Mouse (Mus musculus) urinary bladder, adult 2 months (tissue): ENCODE data around the gene Ugt1a9. TPM values are rescaled to one million over a fixed set of nuclear protein-coding genes. Genes with fewer than 3 reads are reported as not detected.
"Not testable (repeated sequence)": the region's sequence is repeated elsewhere in the genome, so short reads cannot be mapped to it uniquely, and the experiment has no call there.

Experiments used
- DNase-seq: peaks from one replicate; pipeline ENCODE4 v3.0.0; 2022; ENCODE audit warnings: low spot score
- polyA plus RNA-seq: library from polyadenylated mRNA; depleted of rRNA; stranded (reverse); fragments of >200 nt; gene quantifications from 2 replicates; pipeline ENCODE4 v1.2.3, GENCODE M21; 2012

Gene Ugt1a9
- polyA plus RNA-seq, 1 experiment = not detected

DNA sequence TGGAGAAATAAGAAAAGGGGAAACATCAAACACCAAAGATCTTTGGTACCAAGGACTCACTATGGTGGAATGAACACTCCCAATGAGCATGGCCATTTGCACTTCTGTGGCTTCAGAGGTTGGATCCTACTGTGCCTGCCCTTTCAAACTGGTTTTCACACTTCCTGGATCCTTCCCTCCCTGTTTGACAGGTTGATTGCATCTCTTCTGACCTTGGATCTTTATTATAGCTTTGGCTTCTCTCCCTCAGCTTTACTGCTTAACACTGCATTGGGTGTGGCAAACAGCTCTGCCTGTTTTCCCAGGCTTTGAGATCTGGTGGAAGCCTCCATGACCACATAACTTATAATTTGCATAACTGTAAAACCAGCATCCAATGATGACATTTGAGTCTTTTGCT, 149.7 kb downstream of the Ugt1a9 start:
- no peak for DNase-seq

DNA sequence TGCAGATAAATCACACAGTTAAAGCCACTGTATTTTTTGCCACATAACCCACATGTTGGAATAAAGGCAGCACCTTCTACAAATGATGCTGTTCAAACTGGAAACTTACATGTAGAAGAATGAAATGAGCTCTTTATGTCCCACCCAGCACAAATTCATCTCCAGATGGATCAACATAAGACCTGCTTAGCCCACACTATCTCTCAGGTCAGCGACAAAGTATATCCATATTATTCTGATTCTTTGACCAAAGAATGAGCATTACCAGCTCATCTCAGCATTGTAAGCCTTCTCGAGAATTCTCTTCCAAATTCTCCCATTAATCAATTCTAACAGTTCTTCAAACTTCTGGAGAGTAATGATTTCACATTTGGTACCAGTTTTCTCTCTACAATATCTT, 151.6 kb downstream of the Ugt1a9 start:
- DNase-seq = no peak

DNA sequence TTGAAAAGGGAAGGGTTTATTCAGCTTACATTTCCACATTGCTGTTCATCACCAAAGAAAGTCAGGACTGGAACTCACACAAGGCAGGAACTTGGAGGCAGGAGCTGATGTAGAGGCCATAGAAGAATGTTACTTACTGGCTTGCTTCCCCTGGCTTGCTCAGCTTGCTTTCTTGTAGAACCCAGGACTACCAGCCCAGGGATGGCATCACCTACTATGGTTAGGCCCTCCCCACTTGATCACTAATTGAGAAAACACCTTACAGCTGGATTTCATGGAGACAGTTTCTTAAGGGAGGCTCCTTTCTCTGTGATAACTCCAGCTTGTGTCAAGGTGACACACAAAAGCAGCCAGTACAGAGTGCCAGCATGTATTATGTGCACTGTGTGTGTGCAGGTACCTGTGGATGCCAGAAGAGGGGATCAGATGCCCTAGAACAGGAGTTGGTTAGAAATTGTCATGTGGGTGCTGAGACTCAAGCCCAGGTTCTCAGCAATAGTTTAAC, 152.5 kb downstream of the Ugt1a9 start:
- DNase-seq = not testable (repeated sequence)

DNA sequence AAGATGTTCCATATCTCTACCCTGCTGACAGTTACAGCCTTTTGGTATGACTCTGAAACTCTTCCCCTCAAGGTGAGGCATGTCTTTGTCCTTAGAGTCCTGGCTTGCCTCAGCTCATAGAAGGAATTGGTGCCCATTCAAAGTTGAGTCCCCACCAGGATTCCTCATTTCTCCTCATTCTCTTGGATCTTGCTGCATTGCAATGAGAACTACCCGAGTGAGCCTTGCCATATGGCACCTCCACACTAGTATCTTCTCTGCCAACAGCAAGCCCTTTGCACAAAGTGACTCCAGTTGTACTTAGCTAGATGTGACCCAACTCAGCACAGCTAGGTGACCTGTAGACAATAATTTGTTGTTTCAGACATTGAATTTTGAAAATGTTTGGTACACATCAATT, 153.0 kb downstream of the Ugt1a9 start:
- peak; percentile 31 for DNase-seq

GRCm38 (mm10) chr1:88224029-88224776, 153.6 kb downstream of the Ugt1a9 start:
- peak; percentile 48 for DNase-seq

DNA sequence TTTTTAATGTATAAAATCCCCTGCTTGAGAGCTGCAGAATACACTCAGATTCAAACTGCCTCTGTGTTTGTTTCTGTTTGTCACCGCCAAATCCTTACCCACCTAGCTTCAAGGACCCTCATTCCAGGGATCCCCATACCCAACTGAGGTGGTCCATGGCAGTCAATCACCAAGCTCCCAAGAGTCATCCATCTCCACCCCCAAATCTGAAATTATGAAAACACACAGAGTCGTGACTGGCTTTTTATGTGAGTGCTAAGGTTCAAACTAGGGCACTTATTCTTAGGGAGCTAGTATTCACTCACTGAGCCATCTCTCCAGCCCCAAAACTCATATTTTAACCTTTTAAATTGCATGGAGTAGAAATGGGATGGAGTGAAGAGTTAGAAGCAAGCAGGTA, 154.7 kb downstream of the Ugt1a9 start:
- DNase-seq = not testable (repeated sequence)

DNA sequence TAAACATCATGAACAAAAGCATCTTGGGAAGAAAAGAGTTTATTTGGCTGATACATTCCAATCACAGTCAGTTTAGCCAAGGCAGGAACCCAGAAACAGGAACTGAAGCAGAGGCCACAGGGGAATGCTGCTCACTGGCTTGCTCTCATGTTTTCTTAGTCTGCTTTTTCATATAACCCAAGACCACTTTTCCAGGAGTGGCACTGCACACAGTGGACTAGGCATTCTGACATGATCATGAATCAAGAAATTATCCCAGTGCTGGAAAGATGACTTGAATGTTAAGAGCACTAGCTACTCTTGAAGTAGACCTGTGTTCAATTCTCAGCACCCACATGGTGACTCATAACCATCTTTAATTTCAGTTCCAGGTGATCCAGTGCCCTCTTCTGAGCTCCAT, 155.1 kb downstream of the Ugt1a9 start:
- DNase-seq = no peak

DNA sequence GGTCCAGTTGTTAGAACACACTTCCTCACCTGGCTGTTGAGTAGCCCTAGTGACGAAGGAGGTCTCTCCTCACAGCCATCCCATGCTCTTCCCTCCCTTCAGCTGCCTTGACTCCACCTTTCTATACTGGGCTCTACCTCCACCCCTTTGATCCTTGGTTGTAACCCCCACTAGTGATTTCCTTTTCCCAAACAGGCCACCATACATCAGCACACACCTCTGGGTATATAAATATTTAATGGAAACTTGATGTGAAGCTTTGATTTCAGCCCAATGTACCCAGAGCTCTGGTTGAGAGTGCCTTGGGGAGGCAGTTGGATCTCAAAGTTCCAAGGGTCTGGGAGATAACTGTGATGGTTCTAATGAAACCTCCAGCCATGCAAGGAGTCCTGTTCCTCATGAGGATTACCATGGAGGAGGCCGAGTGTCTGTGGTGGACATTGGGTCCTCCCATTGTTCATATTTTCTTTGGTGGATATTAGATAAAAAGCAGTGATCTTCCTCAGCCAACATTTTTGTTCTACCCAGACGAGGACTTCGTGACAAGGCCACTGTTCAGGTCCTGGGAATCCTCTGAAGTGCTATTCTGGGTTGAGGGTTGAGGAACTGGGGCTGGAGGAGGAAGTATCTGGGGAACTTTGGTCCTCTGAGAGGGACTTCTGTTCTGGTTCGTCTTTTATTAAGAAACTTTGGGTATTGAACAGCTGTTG, 156.2 kb downstream of the Ugt1a9 start, which contains the start of gene Mroh2a:
Mroh2a (plus strand) TSS at position 317 of the 710 bp plus-strand sequence.
- DNase-seq = no peak

DNA sequence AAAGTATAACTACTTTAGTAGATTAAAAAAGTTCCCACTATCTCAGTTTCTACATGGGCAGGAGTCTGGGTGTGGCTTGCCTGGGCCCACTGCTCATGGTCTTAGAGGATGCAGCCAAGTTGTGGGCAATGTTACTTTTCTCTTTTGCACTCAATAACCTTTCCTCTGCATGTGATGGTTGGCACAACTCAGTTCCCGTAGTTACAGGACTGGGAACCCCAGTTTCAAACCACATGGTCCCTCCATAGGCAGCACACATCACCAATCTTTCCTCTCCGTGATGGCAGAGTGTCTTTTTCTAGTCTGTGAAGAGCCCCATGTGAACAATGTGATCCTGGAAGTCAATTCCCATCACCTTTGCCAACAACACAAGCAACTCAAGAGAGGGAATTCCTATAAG, 156.9 kb downstream of the Ugt1a9 start:
- DNase-seq = no peak

DNA sequence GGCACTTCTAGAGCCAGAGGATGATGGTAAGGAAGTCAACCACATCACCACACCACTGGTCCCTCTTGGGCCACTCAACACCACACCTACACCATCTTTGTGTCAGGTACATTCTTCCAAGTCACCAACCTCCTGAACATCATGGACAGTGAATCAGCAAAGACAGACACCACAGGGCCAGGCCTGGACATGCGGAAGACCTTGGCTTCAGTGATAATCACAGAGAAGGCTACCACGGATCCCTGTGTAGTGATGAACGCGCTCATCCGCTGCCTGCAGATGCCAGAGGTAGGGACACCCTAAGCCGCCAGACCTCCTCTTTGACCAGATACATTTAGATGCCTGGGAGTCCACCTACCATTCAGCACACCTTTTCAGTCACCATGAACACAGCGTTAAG, 157.5 kb downstream of the Ugt1a9 start:
- peak; percentile 41 for DNase-seq

- DNase-seq = no peak
Observed at GRCm38 (mm10) chr1:88229566-88229965, 159.0 kb downstream of the Ugt1a9 start.

GRCm38 (mm10) chr1:88229986-88230385, 159.4 kb downstream of the Ugt1a9 start:
- peak; percentile 32 for DNase-seq

DNA sequence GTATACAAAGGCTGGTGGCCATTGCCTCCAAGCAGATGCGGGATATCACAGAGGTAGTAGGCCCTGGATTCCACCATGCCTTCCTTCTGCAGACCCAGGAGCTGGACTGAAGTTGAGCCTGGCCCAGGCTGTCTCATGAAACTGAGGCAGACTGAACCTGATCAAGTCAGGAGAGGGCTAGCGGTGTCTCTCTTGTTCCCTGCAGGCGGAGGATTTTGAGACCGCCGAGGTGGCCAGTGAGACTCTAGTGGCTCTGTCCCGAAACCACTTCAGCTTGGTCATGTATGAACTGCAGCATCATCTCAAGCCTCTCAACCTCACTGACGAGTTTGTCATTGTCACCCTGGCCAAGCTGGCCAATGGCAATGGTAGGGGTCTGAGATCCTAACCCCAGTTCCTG, 159.8 kb downstream of the Ugt1a9 start:
- DNase-seq = peak; percentile 32

DNA sequence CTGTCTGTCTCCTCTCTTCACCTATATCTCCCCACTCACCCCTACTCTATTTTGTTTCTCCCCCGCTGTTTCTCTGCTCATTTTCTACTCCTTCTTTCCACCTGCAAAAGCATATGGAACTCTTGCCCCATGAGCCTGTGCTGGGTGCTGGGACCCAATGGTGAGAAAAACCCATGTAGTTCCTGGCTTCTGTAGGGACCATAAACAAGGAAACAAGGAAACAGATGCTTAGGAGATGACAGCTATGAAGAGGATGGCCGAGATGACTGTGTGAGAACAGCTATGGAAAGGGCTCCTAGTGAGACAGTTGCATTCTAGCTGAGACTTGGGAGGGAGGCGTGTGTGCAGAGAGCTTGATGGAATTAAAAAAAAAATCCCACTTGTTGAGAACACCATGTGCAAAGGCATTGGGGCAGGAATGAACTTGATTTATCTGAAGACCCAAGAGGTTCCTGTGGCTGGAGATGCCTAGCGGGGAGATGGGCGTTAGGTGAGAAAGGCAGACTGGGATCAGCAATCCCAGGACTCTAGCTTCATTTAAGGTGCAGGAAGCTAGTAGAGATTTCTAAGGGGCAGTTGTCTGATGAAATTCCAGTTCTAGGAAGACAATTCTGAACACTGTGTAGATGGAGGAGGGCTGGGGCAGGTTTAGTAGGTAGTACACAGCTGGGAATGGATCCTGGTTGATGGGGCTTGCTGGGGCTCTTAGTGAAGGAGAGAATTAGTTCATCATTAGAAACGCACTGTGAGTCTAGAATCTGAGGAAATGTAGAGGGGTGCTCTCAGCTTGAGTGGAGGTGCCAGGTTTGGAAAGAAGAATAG, 160.6 kb downstream of the Ugt1a9 start:
- no peak for DNase-seq

- DNase-seq = no peak
Observed at GRCm38 (mm10) chr1:88231803-88232499, 161.4 kb downstream of the Ugt1a9 start.

DNA sequence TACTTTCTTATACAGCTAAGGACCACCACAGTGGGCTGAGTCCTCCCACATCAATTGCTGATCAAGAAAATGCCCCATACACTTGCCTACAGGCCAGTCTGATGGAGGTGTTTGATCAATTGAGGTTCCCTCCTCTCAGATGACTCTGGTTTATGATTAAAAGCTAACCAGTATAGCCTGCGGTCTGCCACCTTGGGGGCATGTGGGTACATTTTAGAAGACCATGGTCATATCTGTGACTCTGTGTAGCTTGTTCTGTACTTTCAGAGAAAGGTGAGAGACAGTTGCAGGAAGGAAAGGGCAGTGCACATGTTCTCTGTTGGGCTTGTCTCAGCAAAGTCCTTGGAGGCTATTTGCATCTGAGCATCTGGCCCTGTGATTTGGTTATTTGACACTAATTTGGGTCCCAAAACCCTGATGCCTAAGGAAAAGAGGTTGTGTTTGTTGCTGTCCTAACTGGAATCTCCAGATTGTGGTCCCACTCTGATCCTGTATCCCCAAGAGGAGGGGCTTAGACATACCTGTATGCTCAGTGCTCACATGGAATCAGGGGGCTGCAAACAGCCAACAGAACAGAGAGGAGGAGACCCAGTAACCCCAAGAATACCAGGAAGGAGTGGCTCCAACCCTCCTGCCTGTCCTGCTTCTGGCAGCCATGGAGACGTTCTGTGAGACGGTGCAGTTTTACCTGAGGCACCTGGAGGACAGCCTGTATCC, 162.2 kb downstream of the Ugt1a9 start:
- DNase-seq = peak; percentile 32

GRCm38 (mm10) chr1:88233421-88234247, 163.0 kb downstream of the Ugt1a9 start:
- DNase-seq = peak; percentile 48

DNA sequence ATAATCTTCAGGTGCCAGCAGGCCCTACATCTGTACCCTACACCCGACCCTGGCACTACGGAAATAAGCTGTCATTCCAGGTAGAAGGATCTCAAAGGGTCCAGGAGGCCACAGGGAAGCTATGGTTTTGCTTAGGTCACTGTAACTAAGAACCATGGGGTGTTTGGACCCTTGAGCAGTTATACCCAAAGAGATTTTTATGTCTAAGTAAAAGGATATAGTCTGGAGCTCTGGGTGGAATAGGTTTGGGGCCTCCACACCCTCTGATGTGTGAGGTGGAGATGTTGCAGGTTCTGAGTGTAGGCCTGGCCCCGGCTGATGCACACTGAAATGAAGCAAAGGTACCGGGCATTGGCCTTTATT, 163.6 kb downstream of the Ugt1a9 start:
- no peak for DNase-seq

- DNase-seq = no peak
Observed at GRCm38 (mm10) chr1:88234646-88235045, 164.0 kb downstream of the Ugt1a9 start.
